Mouse (Mus musculus) small intestine, adult 2 months (tissue): ENCODE results near the gene Lrrc28. TPM values are rescaled to one million over a fixed set of nuclear protein-coding genes. Genes with fewer than 3 reads are reported as not detected.

Source experiments
- H3K27ac ChIP-seq: fragments of 200-500 bp; 2 replicates; pipeline ENCODE4 v1.5.1; 2012; ENCODE audit warnings: low read depth, low read length, control low read depth, inconsistent platforms; ENCODE audit not compliant: insufficient read depth
- H3K27me3 ChIP-seq: fragments of 200-500 bp; 2 replicates; pipeline ENCODE4 v1.6.1; 2012; ENCODE audit warnings: mild to moderate bottlenecking, moderate library complexity, low read length, inconsistent platforms; ENCODE audit not compliant: control insufficient read depth, insufficient read depth
- H3K36me3 ChIP-seq: fragments of 200-500 bp; 2 replicates; pipeline ENCODE4 v1.6.1; 2012; ENCODE audit warnings: mild to moderate bottlenecking, low read length, control low read depth, inconsistent platforms; ENCODE audit not compliant: control insufficient read depth, insufficient read depth
- H3K4me1 ChIP-seq: fragments of 200-500 bp; 2 replicates; pipeline ENCODE4 v1.6.1; 2012; ENCODE audit warnings: low read length, inconsistent platforms, mixed read lengths; ENCODE audit not compliant: control insufficient read depth, insufficient read depth, insufficient read length
- H3K4me3 ChIP-seq: fragments of 200-500 bp; 2 replicates; pipeline ENCODE4 v1.5.1; 2012; ENCODE audit warnings: low read depth, mild to moderate bottlenecking, control low read depth, inconsistent platforms, low read length, moderate library complexity
- CTCF ChIP-seq: fragments of 200-500 bp; IDR thresholded peaks from 2 replicates; pipeline ENCODE4 v1.5.1; 2012; ENCODE audit warnings: low read depth, mild to moderate bottlenecking, control low read depth, inconsistent platforms, low read length, moderate library complexity, mixed read lengths; ENCODE audit not compliant: insufficient replicate concordance, insufficient read length; ENCODE audit errors: extremely low read depth
- POLR2A ChIP-seq: fragments of 200-500 bp; IDR thresholded peaks from 2 replicates; pipeline ENCODE4 v1.6.1; 2012; ENCODE audit warnings: low read depth, mild to moderate bottlenecking, control low read depth, inconsistent platforms, low read length, moderate library complexity
- WGBS: fragments of 180-500 bp; shearing (Covaris S2); methylation state at CpG from one replicate; pipeline ENCODE4 v1.1.7; 2018; 5-methylcytosine and 5-hydroxymethylcytosine counted together
- polyA plus RNA-seq: library from polyadenylated mRNA; depleted of rRNA; stranded (reverse); fragments of >200 nt; gene quantifications from 2 replicates; pipeline ENCODE4 v1.2.3, GENCODE M21; 2012

The Lrrc28 gene
- polyA plus RNA-seq, 1 experiment = 16.6 TPM

- Histone ChIP-seq H3K4me3 (no peak overlapping the region), H3K36me3 (0 out of 2 replicates have a peak, but pooled peaks cover under 1% of the 10 kb centered on the region), H3K27me3 (no peaks in the 10 kb centered on the region), H3K27ac (no peak overlapping the region), H3K4me1 (no peaks in the 10 kb centered on the region)
- no peak for TF ChIP-seq POLR2A
- TF ChIP-seq CTCF = no peak
- 13% methylated on average over 2 of the region's 2 CpGs for WGBS
Observed at GRCm38 (mm10) chr7:67630817-67631216, 14.3 kb downstream of the Lrrc28 start.

GRCm38 (mm10) chr7:67629681-67630080, 15.4 kb downstream of the Lrrc28 start:
- Histone ChIP-seq H3K27me3 (no peaks in the 10 kb centered on the region), H3K4me3 (no peak overlapping the region), H3K27ac (no peak overlapping the region), H3K4me1 (no peaks in the 10 kb centered on the region), H3K36me3 (no peaks in the 10 kb centered on the region)
- no peak for TF ChIP-seq CTCF
- TF ChIP-seq POLR2A = no peak
- 70% methylated on average over 5 of the region's 5 CpGs for WGBS

DNA sequence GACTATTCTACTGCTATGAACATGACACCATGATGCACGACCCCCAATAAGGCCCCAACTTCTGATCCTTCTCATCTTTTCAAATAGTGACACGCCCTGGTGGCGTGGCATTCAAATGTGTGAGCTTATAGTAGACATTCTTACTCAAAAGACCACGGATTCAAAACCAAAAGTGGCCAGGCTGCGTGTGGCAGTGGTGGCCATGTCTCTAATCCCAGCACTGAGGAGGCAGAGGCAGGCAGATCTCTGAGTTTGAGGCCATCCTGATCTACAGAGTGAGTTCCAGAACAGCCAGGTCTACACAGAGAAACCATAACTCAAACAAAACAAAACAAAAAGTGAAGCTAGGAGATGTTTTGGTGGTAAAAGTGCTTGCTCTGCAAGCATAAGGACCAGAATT, 18.4 kb downstream of the Lrrc28 start:
- H3K4me1 ChIP-seq = no peaks in the 10 kb centered on the region
- TF ChIP-seq POLR2A = no peak
- TF ChIP-seq CTCF = no peak
- H3K27ac ChIP-seq = no peak overlapping the region
- no peaks in the 10 kb centered on the region for H3K36me3 ChIP-seq
- 89% methylated on average over 5 of the region's 5 CpGs for WGBS
- H3K27me3 ChIP-seq = no peaks in the 10 kb centered on the region
- H3K4me3 ChIP-seq = no peak overlapping the region

- 78% methylated on average over 3 of the region's 3 CpGs for WGBS
- Histone ChIP-seq H3K4me3 (no peak overlapping the region), H3K27me3 (no peaks in the 10 kb centered on the region), H3K36me3 (peaks cover 2% of the 10 kb centered on the region), H3K27ac (no peak overlapping the region), H3K4me1 (no peaks in the 10 kb centered on the region)
- TF ChIP-seq CTCF = no peak
Observed at GRCm38 (mm10) chr7:67622151-67622550, 22.9 kb downstream of the Lrrc28 start.

- TF ChIP-seq POLR2A (no peak), CTCF (no peak)
- peaks cover 2% of the 10 kb centered on the region for H3K36me3 ChIP-seq
- WGBS = 79% methylated on average over 4 of the region's 4 CpGs
- H3K4me3 ChIP-seq = no peak overlapping the region
- no peaks in the 10 kb centered on the region for H3K27me3 ChIP-seq
- H3K4me1 ChIP-seq = no peaks in the 10 kb centered on the region
- no peak overlapping the region for H3K27ac ChIP-seq
Observed at GRCm38 (mm10) chr7:67619836-67620235, 25.2 kb downstream of the Lrrc28 start.

- H3K27ac ChIP-seq = no peak overlapping the region
- no peak overlapping the region for H3K4me3 ChIP-seq
- TF ChIP-seq POLR2A = no peak
- TF ChIP-seq CTCF = no peak
- H3K27me3 ChIP-seq = no peaks in the 10 kb centered on the region
- 92% methylated on average over 3 of the region's 3 CpGs for WGBS
- H3K36me3 ChIP-seq = peaks cover 2% of the 10 kb centered on the region
- no peaks in the 10 kb centered on the region for H3K4me1 ChIP-seq
Observed at GRCm38 (mm10) chr7:67618316-67618715, 26.8 kb downstream of the Lrrc28 start.

DNA sequence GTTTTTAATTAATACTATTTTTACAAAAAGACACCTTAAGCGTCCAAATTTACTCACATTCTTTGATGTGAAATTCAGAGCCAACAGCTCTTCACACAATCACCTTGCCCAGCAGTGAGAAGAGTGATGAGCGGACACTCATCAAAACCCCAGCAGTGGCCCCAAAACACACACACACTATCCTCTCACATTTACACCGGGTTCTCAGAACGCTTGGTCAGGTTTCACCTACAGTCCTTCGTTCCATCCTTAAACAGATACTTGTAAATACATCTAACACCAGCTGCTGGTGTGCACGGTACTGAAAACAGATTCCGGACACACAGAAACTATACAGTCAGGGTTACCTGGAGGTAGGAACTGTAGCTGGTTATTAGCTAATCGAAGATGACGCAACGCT, 27.4 kb downstream of the Lrrc28 start:
- H3K27ac ChIP-seq = no peak overlapping the region
- no peaks in the 10 kb centered on the region for H3K4me1 ChIP-seq
- H3K36me3 ChIP-seq = peaks cover 2% of the 10 kb centered on the region
- H3K4me3 ChIP-seq = no peak overlapping the region
- TF ChIP-seq CTCF = no peak
- no peak for TF ChIP-seq POLR2A
- 94% methylated on average over 10 of the region's 10 CpGs for WGBS
- H3K27me3 ChIP-seq = no peaks in the 10 kb centered on the region

DNA sequence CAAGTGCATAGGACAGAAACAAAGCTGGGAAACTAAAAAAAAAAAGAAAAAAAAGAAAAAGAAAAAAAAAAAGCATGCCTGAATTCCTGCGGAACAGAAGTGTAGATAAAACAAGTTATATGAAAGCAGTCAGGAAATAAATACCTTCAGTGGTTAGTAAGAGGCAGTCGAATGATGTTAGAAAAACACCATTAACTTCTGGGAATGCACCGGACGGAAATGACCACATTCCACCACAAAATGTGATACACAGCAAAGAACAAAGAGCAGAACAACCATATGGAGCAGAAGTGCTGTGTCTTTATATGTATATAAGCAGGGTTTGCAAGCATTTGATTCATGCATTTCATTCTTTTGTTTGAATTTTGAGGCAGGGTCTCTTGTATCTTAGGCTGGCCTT, 28.2 kb downstream of the Lrrc28 start:
- Histone ChIP-seq H3K4me1 (no peaks in the 10 kb centered on the region), H3K36me3 (peaks cover 2% of the 10 kb centered on the region), H3K27me3 (no peaks in the 10 kb centered on the region), H3K27ac (no peak overlapping the region), H3K4me3 (no peak overlapping the region)
- no peak for TF ChIP-seq POLR2A
- TF ChIP-seq CTCF = no peak
- WGBS = 79% methylated on average over 4 of the region's 4 CpGs
